Comparison of ENCODE assay signal across 18 mouse cellular contexts in genomic region chr4:82519935-82520334, GRCm38 (mm10).
DNase-seq lines count a peak whose midpoint lies in the region; ATAC-seq and TF ChIP-seq lines count a peak whose summit lies in the region.
"Had no signal": no experiment of that assay in that cellular context is flagged by ENCODE, and none has a peak within 500 bp of the region (broad histone marks: within the 10 kb centered on the region; RNA-seq: fewer than 3 reads in every experiment).

No protein-coding gene starts in this region.

- H3K4me1 ChIP-seq in midbrain, embryonic 13.5 days (replicated peaks) = peaks cover 5% of the 10 kb centered on the region; the same call in 1 of the 2 replicates
- H3K4me1 ChIP-seq in midbrain, embryonic 15.5 days = no peaks in the 10 kb centered on the region
- H3K4me1 ChIP-seq in neural tube, embryonic 14.5 days (ENCODE audit: control insufficient read depth, insufficient read depth, low read length) = no peaks in the 10 kb centered on the region
- H3K4me1 ChIP-seq: liver, embryonic 13.5 days had no signal

- WGBS in midbrain, embryonic 13.5 days = 85% methylated on average over 4 of the region's 4 CpGs
- WGBS in midbrain, embryonic 15.5 days = 72% methylated on average over 4 of the region's 4 CpGs
- WGBS in neural tube, embryonic 14.5 days = 68% methylated on average over 4 of the region's 4 CpGs

- H3K4me3 ChIP-seq in gastrocnemius, adult 2 months = no peak overlapping the region
- H3K4me3 ChIP-seq in midbrain, embryonic 13.5 days (replicated peaks) = no peak overlapping the region
- no peak overlapping the region for H3K4me3 ChIP-seq in midbrain, embryonic 15.5 days
- H3K4me3 ChIP-seq in neural tube, embryonic 14.5 days (ENCODE audit: low read depth, low read length) = no peak overlapping the region
- H3K4me3 ChIP-seq: heart, embryonic 12.5 days; liver, embryonic 13.5 days; myocyte had no signal

- TF ChIP-seq CTCF in gastrocnemius, adult 2 months (IDR thresholded peaks at IDR 0.05) = no peak

- H3K4me2 ChIP-seq in midbrain, embryonic 13.5 days (replicated peaks) = no peak overlapping the region
- H3K4me2 ChIP-seq in midbrain, embryonic 15.5 days = no peak overlapping the region
- no peak overlapping the region for H3K4me2 ChIP-seq in neural tube, embryonic 14.5 days (ENCODE audit: low read depth, low read length)
- H3K4me2 ChIP-seq: heart, embryonic 12.5 days; liver, embryonic 13.5 days had no signal

- peak; percentile 66 for DNase-seq in gastrocnemius, adult 2 months
- DNase-seq in gastrocnemius, postnatal 36 days = no peak
- DNase-seq in cerebellum, postnatal 10 days = peak; percentile 26 to 48
- no peak for DNase-seq in kidney, postnatal 14 days
- DNase-seq: adrenal gland, adult 8-10 months; heart, postnatal 36 days; kidney, postnatal 10 days; left cerebral cortex, postnatal 4 days; liver, embryonic 13.5 days; thymus, postnatal 14 days had no signal

- no peaks in the 10 kb centered on the region for H3K9me3 ChIP-seq in midbrain, embryonic 13.5 days
- no peaks in the 10 kb centered on the region for H3K9me3 ChIP-seq in midbrain, embryonic 15.5 days
- no peaks in the 10 kb centered on the region for H3K9me3 ChIP-seq in neural tube, embryonic 14.5 days (ENCODE audit: control insufficient read depth, low read length)
- H3K9me3 ChIP-seq: heart, embryonic 12.5 days; liver, embryonic 13.5 days had no signal

- peak; percentile 68 for ATAC-seq in midbrain, embryonic 13.5 days
- no peak for ATAC-seq in midbrain, embryonic 15.5 days (replicated peaks)
- peak; percentile 75; the same call in 1 of the 2 replicates for ATAC-seq in neural tube, embryonic 14.5 days (ENCODE audit: low read depth)
- ATAC-seq: CD4-positive, CD25-positive, alpha-beta regulatory T cell, adult 4 months; intestine, postnatal 0 days had no signal

- no peaks in the 10 kb centered on the region for H3K36me3 ChIP-seq in midbrain, embryonic 13.5 days
- no peaks in the 10 kb centered on the region for H3K36me3 ChIP-seq in midbrain, embryonic 15.5 days (replicated peaks)
- H3K36me3 ChIP-seq in neural tube, embryonic 14.5 days (ENCODE audit: control insufficient read depth, insufficient read depth, low read length) = no peaks in the 10 kb centered on the region
- H3K36me3 ChIP-seq: liver, embryonic 13.5 days had no signal

- intact Hi-C loops in gastrocnemius, adult 2 months (cut with DNase I) = no loop called here
- intact Hi-C loops in gastrocnemius, postnatal 36 days (cut with DNase I) = no loop called here

- H3K27me3 ChIP-seq in midbrain, embryonic 13.5 days = no peaks in the 10 kb centered on the region
- no peaks in the 10 kb centered on the region for H3K27me3 ChIP-seq in midbrain, embryonic 15.5 days (replicated peaks)
- H3K27me3 ChIP-seq in neural tube, embryonic 14.5 days (ENCODE audit: control insufficient read depth, insufficient read depth, low read length) = no peaks in the 10 kb centered on the region
- H3K27me3 ChIP-seq: heart, embryonic 12.5 days; liver, embryonic 13.5 days had no signal

- no peak overlapping the region for H3K9ac ChIP-seq in midbrain, embryonic 13.5 days (replicated peaks)
- H3K9ac ChIP-seq in midbrain, embryonic 15.5 days = no peak overlapping the region
- H3K9ac ChIP-seq in neural tube, embryonic 14.5 days (replicated peaks; ENCODE audit: low read depth, low read length) = no peak overlapping the region
- H3K9ac ChIP-seq: heart, embryonic 12.5 days; liver, embryonic 13.5 days had no signal

- peak overlapping the region; percentile 71 for H3K27ac ChIP-seq in gastrocnemius, adult 2 months
- no peak overlapping the region for H3K27ac ChIP-seq in midbrain, embryonic 13.5 days
- H3K27ac ChIP-seq in midbrain, embryonic 15.5 days = no peak overlapping the region
- no peak overlapping the region for H3K27ac ChIP-seq in neural tube, embryonic 14.5 days (ENCODE audit: low read depth, low read length)
- H3K27ac ChIP-seq: liver, embryonic 13.5 days; stomach, postnatal 0 days had no signal

Comparison
In these comparisons a context has a peak if more than half of its experiments do, and no peak if none do; other contexts are left out.
1. DNase-seq: peak in gastrocnemius, adult 2 months (single experiment) and cerebellum, postnatal 10 days (2 of 2); none in gastrocnemius, postnatal 36 days (0 of 2) and kidney, postnatal 14 days (single experiment).